Mouse (Mus musculus): ENCODE measurements around the gene Calhm5. TPM values are rescaled to one million over a fixed set of nuclear protein-coding genes. Genes with fewer than 3 reads are reported as not detected.

Gene Calhm5
- polyA plus RNA-seq (2012; rRNA removed) (0.27 and 0.29 TPM in 2 replicates), polyA plus RNA-seq (2014; fragmentation: Nextera tagmentation; extraction: Ambion mirVana) (0.51 and 0.54 TPM in 2 replicates)

GRCm38 (mm10) chr10:34096418-34096883 is at the start of gene Calhm5:
Gene Calhm5 (minus strand): TSS chr10:34096519.
- H3K4me2 ChIP-seq (replicated peaks; ENCODE audit: low read depth, low read length, severe bottlenecking), result peak within 1 kb of the TSS; percentile 42
- no peaks in the 10 kb centered on the region; the same call in 1 of the 2 replicates for H3K4me1 ChIP-seq (ENCODE audit: control insufficient read depth, insufficient read depth, low read length)
- H3K27ac ChIP-seq (replicated peaks; ENCODE audit: low read depth, low read length), result no peak within 1 kb of the TSS
- ATAC-seq (ENCODE audit: low FRiP score, low read depth) (peak; percentile 78; the same call in 1 of the 2 replicates), DNase-seq (ENCODE audit: low spot score) (peak; percentile 80)
- no peaks in the 10 kb centered on the region for H3K27me3 ChIP-seq (ENCODE audit: control insufficient read depth, insufficient read depth, low read length)
- no peaks in the 10 kb centered on the region for H3K36me3 ChIP-seq (ENCODE audit: control insufficient read depth, insufficient read depth, low read length)
- no peak within 1 kb of the TSS for H3K9ac ChIP-seq (ENCODE audit: low read depth, low read length, severe bottlenecking)
- 19% methylated on average over 9 of the region's 9 CpGs for WGBS
- peak within 1 kb of the TSS; percentile 24 for H3K4me3 ChIP-seq (replicated peaks; ENCODE audit: low read length)
- no peaks in the 10 kb centered on the region for H3K9me3 ChIP-seq (ENCODE audit: control insufficient read depth, low read length)
- TF ChIP-seq POLR2A (IDR thresholded peaks at IDR 0.05; ENCODE audit: borderline replicate concordance, extremely low read depth, insufficient read depth, insufficient read length), result no peak

GRCm38 (mm10) chr10:34141693-34142092 is 45.4 kb upstream of the Calhm5 start:
- DNase-seq (ENCODE audit: low spot score) (no peak), ATAC-seq (ENCODE audit: low FRiP score, low read depth) (no peak)
- H3K4me1 ChIP-seq (ENCODE audit: control insufficient read depth, insufficient read depth, low read length), result no peaks in the 10 kb centered on the region
- 74% methylated on average over 2 of the region's 2 CpGs for WGBS
- no peaks in the 10 kb centered on the region for H3K27me3 ChIP-seq (ENCODE audit: control insufficient read depth, insufficient read depth, low read length)
- no peak overlapping the region for H3K9ac ChIP-seq (ENCODE audit: low read depth, low read length, severe bottlenecking)
- no peak overlapping the region for H3K4me3 ChIP-seq (replicated peaks; ENCODE audit: low read length)
- TF ChIP-seq POLR2A (IDR thresholded peaks at IDR 0.05; ENCODE audit: borderline replicate concordance, extremely low read depth, insufficient read depth, insufficient read length), result no peak
- no peak overlapping the region for H3K27ac ChIP-seq (replicated peaks; ENCODE audit: low read depth, low read length)
- 0 out of 2 replicates have a peak, but pooled peaks cover 3% of the 10 kb centered on the region for H3K9me3 ChIP-seq (ENCODE audit: control insufficient read depth, low read length)
- no peaks in the 10 kb centered on the region for H3K36me3 ChIP-seq (ENCODE audit: control insufficient read depth, insufficient read depth, low read length)
- H3K4me2 ChIP-seq (replicated peaks; ENCODE audit: low read depth, low read length, severe bottlenecking), result no peak overlapping the region

- DNase-seq (ENCODE audit: low spot score) (no peak), ATAC-seq (ENCODE audit: low FRiP score, low read depth) (peak; percentile 34; the same call in 1 of the 2 replicates)
- no peak overlapping the region for H3K9ac ChIP-seq (ENCODE audit: low read depth, low read length, severe bottlenecking)
- no peaks in the 10 kb centered on the region for H3K27me3 ChIP-seq (ENCODE audit: control insufficient read depth, insufficient read depth, low read length)
- H3K4me3 ChIP-seq (replicated peaks; ENCODE audit: low read length), result no peak overlapping the region
- H3K4me2 ChIP-seq (replicated peaks; ENCODE audit: low read depth, low read length, severe bottlenecking), result no peak overlapping the region
- no peaks in the 10 kb centered on the region for H3K4me1 ChIP-seq (ENCODE audit: control insufficient read depth, insufficient read depth, low read length)
- no peaks in the 10 kb centered on the region for H3K36me3 ChIP-seq (ENCODE audit: control insufficient read depth, insufficient read depth, low read length)
- no peak for TF ChIP-seq POLR2A (IDR thresholded peaks at IDR 0.05; ENCODE audit: borderline replicate concordance, extremely low read depth, insufficient read depth, insufficient read length)
- H3K9me3 ChIP-seq (ENCODE audit: control insufficient read depth, low read length), result 0 out of 2 replicates have a peak, but pooled peaks cover 3% of the 10 kb centered on the region
- WGBS, result 59% methylated on average over 4 of the region's 4 CpGs
- H3K27ac ChIP-seq (replicated peaks; ENCODE audit: low read depth, low read length), result no peak overlapping the region
Measured at GRCm38 (mm10) chr10:34139768-34140167, 43.4 kb upstream of the Calhm5 start.

GRCm38 (mm10) chr10:34138027-34138426 is 41.7 kb upstream of the Calhm5 start:
- Histone ChIP-seq H3K27me3 (ENCODE audit: control insufficient read depth, insufficient read depth, low read length) (no peaks in the 10 kb centered on the region), H3K9ac (ENCODE audit: low read depth, low read length, severe bottlenecking) (no peak overlapping the region), H3K4me1 (ENCODE audit: control insufficient read depth, insufficient read depth, low read length) (no peaks in the 10 kb centered on the region), H3K4me3 (replicated peaks; ENCODE audit: low read length) (no peak overlapping the region), H3K4me2 (replicated peaks; ENCODE audit: low read depth, low read length, severe bottlenecking) (no peak overlapping the region), H3K9me3 (ENCODE audit: control insufficient read depth, low read length) (no peaks in the 10 kb centered on the region), H3K36me3 (ENCODE audit: control insufficient read depth, insufficient read depth, low read length) (no peaks in the 10 kb centered on the region), H3K27ac (replicated peaks; ENCODE audit: low read depth, low read length) (no peak overlapping the region)
- 69% methylated on average over 6 of the region's 6 CpGs for WGBS
- DNase-seq (ENCODE audit: low spot score) (no peak), ATAC-seq (ENCODE audit: low FRiP score, low read depth) (no peak)
- no peak for TF ChIP-seq POLR2A (IDR thresholded peaks at IDR 0.05; ENCODE audit: borderline replicate concordance, extremely low read depth, insufficient read depth, insufficient read length)

DNA sequence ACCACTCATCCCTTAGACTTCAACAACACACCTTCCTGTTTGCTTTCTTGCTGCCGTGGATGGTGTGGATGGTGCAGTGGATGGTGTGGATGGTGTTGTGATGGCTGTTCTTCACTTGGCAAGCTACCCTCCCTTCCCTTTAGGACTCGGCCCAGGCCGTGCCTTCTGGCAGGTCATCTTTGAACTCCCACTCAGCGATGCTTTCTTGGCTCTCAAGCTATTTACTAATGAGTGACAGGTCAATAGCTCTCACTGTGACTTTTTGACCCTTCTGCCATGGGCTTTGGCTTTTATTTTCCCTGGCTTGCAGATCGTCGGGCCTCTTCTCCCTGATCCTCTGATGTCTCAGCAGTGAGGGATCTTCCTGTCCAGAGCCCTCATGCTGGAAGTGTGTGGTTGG is 40.1 kb upstream of the Calhm5 start:
- ATAC-seq (ENCODE audit: low FRiP score, low read depth) (no peak), DNase-seq (ENCODE audit: low spot score) (no peak)
- Histone ChIP-seq H3K4me3 (replicated peaks; ENCODE audit: low read length) (no peak overlapping the region), H3K4me2 (replicated peaks; ENCODE audit: low read depth, low read length, severe bottlenecking) (no peak overlapping the region), H3K4me1 (ENCODE audit: control insufficient read depth, insufficient read depth, low read length) (no peaks in the 10 kb centered on the region), H3K9me3 (ENCODE audit: control insufficient read depth, low read length) (no peaks in the 10 kb centered on the region), H3K27me3 (ENCODE audit: control insufficient read depth, insufficient read depth, low read length) (no peaks in the 10 kb centered on the region), H3K9ac (ENCODE audit: low read depth, low read length, severe bottlenecking) (no peak overlapping the region), H3K36me3 (ENCODE audit: control insufficient read depth, insufficient read depth, low read length) (no peaks in the 10 kb centered on the region), H3K27ac (replicated peaks; ENCODE audit: low read depth, low read length) (no peak overlapping the region)
- 23% methylated on average over 6 of the region's 6 CpGs for WGBS
- no peak for TF ChIP-seq POLR2A (IDR thresholded peaks at IDR 0.05; ENCODE audit: borderline replicate concordance, extremely low read depth, insufficient read depth, insufficient read length)
